Mouse (Mus musculus): ENCODE data around the gene Rgma.

Rgma gene

GRCm38 (mm10) chr7:73427794-73428193 is 52.5 kb downstream of the Rgma start:
- DNase-seq (ENCODE audit: low read depth in 2 of 2, low spot score in 2 of 2): no peak

DNA sequence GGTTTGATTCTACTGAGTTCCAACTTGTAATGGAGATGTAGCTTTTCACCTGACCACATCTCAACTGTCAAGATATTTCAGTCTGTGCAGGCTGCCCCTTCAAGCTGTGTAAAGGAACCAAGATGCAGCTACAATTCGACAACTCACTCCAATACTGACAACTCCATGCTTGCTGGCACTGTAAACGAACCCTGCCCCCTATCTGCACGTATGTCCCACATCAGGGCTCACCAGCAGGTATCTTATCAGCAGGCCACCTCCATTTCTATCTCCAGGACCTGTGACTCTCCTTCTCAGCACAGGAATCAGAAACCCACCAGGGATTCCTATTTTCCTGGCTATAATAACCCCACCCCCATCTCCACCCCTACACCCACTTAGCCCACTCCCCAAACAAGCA is 53.2 kb downstream of the Rgma start:
- no peak for DNase-seq (ENCODE audit: low read depth in 2 of 2, low spot score in 2 of 2)

GRCm38 (mm10) chr7:73433637-73434335 is 58.5 kb downstream of the Rgma start:
- DNase-seq (ENCODE audit: low read depth in 2 of 2, low spot score in 2 of 2): no peak

DNA sequence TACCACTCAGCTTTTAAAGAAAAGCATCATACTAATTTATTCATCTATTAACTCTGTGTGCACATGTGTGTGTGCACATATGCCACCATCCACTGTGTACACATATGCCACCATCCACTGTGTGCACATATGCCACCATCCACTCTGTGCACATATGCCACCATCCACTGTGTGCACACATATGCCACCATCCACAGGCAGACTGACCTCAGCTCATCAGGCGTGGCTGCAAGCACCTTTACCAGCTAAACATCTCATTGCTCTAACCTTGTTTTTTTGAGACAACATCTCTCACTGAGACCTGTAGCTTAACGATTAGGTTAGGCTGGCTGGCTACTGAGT is 59.0 kb downstream of the Rgma start:
- DNase-seq (ENCODE audit: low read depth in 2 of 2, low spot score in 2 of 2): no peak

GRCm38 (mm10) chr7:73435685-73436084 is 60.4 kb downstream of the Rgma start:
- no peak for DNase-seq (ENCODE audit: low read depth in 2 of 2, low spot score in 2 of 2)

DNA sequence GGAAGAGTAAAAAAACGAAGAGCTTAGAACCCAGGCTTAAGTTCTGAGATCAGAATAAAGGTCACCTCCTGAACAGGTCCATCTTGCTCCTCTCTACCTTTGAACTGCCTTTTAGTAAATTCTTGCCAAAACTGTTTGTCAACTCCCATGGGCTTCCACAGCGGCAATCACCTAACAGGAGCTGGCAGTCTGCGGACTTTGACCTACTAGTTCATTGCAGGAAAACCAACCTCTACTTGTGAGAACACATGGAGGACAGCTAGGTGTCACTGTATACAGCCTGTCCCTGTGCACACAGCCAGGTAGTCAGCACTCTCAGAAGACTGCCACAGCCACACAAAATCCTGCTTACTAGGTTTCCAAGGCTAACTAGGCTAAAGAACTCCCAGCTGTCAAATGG is 66.5 kb downstream of the Rgma start:
- no peak for DNase-seq (ENCODE audit: low read depth in 2 of 2, low spot score in 2 of 2)

- no peak for DNase-seq (ENCODE audit: low read depth in 2 of 2, low spot score in 2 of 2)
Measured at GRCm38 (mm10) chr7:73442246-73442645, 66.9 kb downstream of the Rgma start.

GRCm38 (mm10) chr7:73451594-73451993 is 76.3 kb downstream of the Rgma start:
- no peak for DNase-seq (ENCODE audit: low read depth in 2 of 2, low spot score in 2 of 2)

DNA sequence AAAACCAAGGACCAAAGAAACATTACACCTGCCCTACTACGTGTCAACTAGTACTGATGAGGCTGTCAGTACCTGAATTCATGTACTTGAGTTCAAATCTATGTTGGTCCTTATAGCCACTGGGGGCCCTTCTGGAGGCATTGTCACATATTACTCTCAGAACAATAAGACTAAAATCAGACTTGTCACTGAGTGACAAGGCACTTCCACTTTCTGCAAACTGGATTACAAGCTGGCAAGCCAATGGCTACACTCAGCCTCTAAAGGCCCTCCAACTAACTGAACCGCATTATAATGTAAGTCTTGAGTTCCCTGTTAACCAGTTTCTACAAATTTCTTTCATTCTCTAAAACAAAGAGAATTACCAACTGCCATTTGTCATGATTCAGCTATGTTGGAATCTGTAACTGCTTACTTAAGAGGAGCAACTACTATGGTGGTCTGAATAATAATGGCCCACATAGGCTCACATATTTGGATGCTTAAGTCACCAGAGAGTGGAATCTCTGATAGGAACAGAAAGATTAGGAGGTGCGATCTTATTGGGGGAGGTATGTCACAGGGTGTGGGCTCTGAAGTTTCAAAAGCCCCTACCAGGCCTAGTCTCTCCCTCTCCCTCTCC is 77.0 kb downstream of the Rgma start:
- no peak for DNase-seq (ENCODE audit: low read depth in 2 of 2, low spot score in 2 of 2)

GRCm38 (mm10) chr7:73454113-73454512 is 78.8 kb downstream of the Rgma start:
- no peak for DNase-seq (ENCODE audit: low read depth in 2 of 2, low spot score in 2 of 2)

- no peak for DNase-seq (ENCODE audit: low read depth in 2 of 2, low spot score in 2 of 2)
Measured at GRCm38 (mm10) chr7:73463546-73463945, 88.2 kb downstream of the Rgma start.

GRCm38 (mm10) chr7:73467741-73468140 is 92.4 kb downstream of the Rgma start:
- DNase-seq (ENCODE audit: low read depth in 2 of 2, low spot score in 2 of 2): no peak

Data from CD8-positive naive resting alpha-beta T cell, adult 2 months (primary cell).